Mouse (Mus musculus) left cerebral cortex, postnatal 4 days (tissue): ENCODE measurements around the gene Tmem108. TPM values are rescaled to one million over a fixed set of nuclear protein-coding genes. Genes with fewer than 3 reads are reported as not detected.
"Not testable (repeated sequence)": the region's sequence is repeated elsewhere in the genome, so short reads cannot be mapped to it uniquely, and the experiment has no call there.

Experiments used
- DNase-seq: peaks from one replicate; pipeline ENCODE4 v3.0.0-alpha.2; 2022
- intact Hi-C: fragments of 180-260 bp; cut with DNase I; formaldehyde crosslinking; loops from one replicate; pipeline ENCODE4 v1.15.1; 2025
- total RNA-seq, 2 experiments: library from RNA; stranded (reverse); gene quantifications; 2 replicates each; pipeline ENCODE4 v1.2.3; 2021

Tmem108 gene
- total RNA-seq, 2 experiments from 2014 or later = 58.4 to 59.7 TPM

- no peak for DNase-seq
- intact Hi-C loops = no loop called here
Measured at GRCm38 (mm10) chr9:103689697-103690096, 71.9 kb downstream of the Tmem108 start.

GRCm38 (mm10) chr9:103689006-103689405 is 72.6 kb downstream of the Tmem108 start:
- no peak for DNase-seq
- intact Hi-C loops = no loop called here

GRCm38 (mm10) chr9:103687130-103687529 is 74.5 kb downstream of the Tmem108 start:
- intact Hi-C loops = no loop called here
- DNase-seq = peak; percentile 46

- intact Hi-C loops = no loop called here
- no peak for DNase-seq
Measured at GRCm38 (mm10) chr9:103681741-103682330, 79.8 kb downstream of the Tmem108 start.

- intact Hi-C loops = no loop called here
- DNase-seq = no peak
Measured at GRCm38 (mm10) chr9:103679234-103679633, 82.4 kb downstream of the Tmem108 start.

- no peak for DNase-seq
- intact Hi-C loops = no loop called here
Measured at GRCm38 (mm10) chr9:103678531-103679060, 83.0 kb downstream of the Tmem108 start.

GRCm38 (mm10) chr9:103677811-103678210 is 83.8 kb downstream of the Tmem108 start:
- DNase-seq = no peak

GRCm38 (mm10) chr9:103675721-103676480 is 85.7 kb downstream of the Tmem108 start:
- no peak for DNase-seq
- intact Hi-C loops = no loop called here

More at GRCm38 (mm10) chr9:103677811-103678210, 83.8 kb downstream of the Tmem108 start:
- intact Hi-C loops = no loop called here

GRCm38 (mm10) chr9:103672881-103673280 is 88.8 kb downstream of the Tmem108 start:
- no peak for DNase-seq
- intact Hi-C loops = no loop called here

GRCm38 (mm10) chr9:103670592-103671113 is 91.0 kb downstream of the Tmem108 start:
- intact Hi-C loops, DNase-seq: not testable (repeated sequence)

GRCm38 (mm10) chr9:103668830-103669229 is 92.8 kb downstream of the Tmem108 start:
- DNase-seq = no peak
- intact Hi-C loops = no loop called here

GRCm38 (mm10) chr9:103665817-103666216 is 95.8 kb downstream of the Tmem108 start:
- DNase-seq = no peak
- intact Hi-C loops = no loop called here

GRCm38 (mm10) chr9:103664151-103664550 is 97.5 kb downstream of the Tmem108 start:
- intact Hi-C loops = no loop called here
- DNase-seq = no peak

- no peak for DNase-seq
- intact Hi-C loops = no loop called here
Measured at GRCm38 (mm10) chr9:103661873-103662272, 99.8 kb downstream of the Tmem108 start.

- intact Hi-C loops = no loop called here
- no peak for DNase-seq
Measured at GRCm38 (mm10) chr9:103657981-103658380, 103.7 kb downstream of the Tmem108 start.

- intact Hi-C loops = no loop called here
- DNase-seq = peak; percentile 32
Measured at GRCm38 (mm10) chr9:103657183-103657975, 104.3 kb downstream of the Tmem108 start.

GRCm38 (mm10) chr9:103653995-103654587 is 107.5 kb downstream of the Tmem108 start:
- no peak for DNase-seq
- intact Hi-C loops = no loop called here

GRCm38 (mm10) chr9:103652127-103652882 is 109.3 kb downstream of the Tmem108 start:
- intact Hi-C loops = no loop called here
- no peak for DNase-seq

GRCm38 (mm10) chr9:103646605-103647004 is 115.0 kb downstream of the Tmem108 start:
- no peak for DNase-seq
- intact Hi-C loops = no loop called here

GRCm38 (mm10) chr9:103645724-103646123 is 115.9 kb downstream of the Tmem108 start:
- intact Hi-C loops = no loop called here
- DNase-seq = no peak
